Mouse (Mus musculus) thymus, adult 18-20 months (tissue): ENCODE results near the gene Fuz.

Experiments
- DNase-seq, 2 experiments: peaks; one replicate each; pipeline ENCODE4 v3.0.0; 2022; ENCODE audit warnings: mixed read lengths in 2 of 2

Gene Fuz

GRCm38 (mm10) chr7:44895593-44896434 lies at the start of gene Fuz:
Gene Fuz, plus strand, starts transcription at chr7:44896079.
- DNase-seq, result peak; percentile 70 to 79

- no peak for DNase-seq
Measured at GRCm38 (mm10) chr7:44846804-44847203, 49.1 kb upstream of the Fuz start.

- peak in 1 of 2 experiments; percentile 36 for DNase-seq
Measured at GRCm38 (mm10) chr7:44847772-44848171, 48.1 kb upstream of the Fuz start.

- peak; percentile 96 to 99 for DNase-seq
Measured at GRCm38 (mm10) chr7:44848561-44849415, 47.1 kb upstream of the Fuz start, which contains the start of the genes Akt1s1 and Tbc1d17. Gene Akt1s1, plus strand, starts transcription at chr7:44848991. Gene Tbc1d17, minus strand, starts transcription at chr7:44849079.

- DNase-seq, result peak; percentile 84 to 91
Measured at GRCm38 (mm10) chr7:44849416-44850111, 46.3 kb upstream of the Fuz start.

GRCm38 (mm10) chr7:44850146-44850545 lies 45.7 kb upstream of the Fuz start:
- peak in 1 of 2 experiments; percentile 65 for DNase-seq

GRCm38 (mm10) chr7:44850789-44851624 lies 44.9 kb upstream of the Fuz start:
- no peak for DNase-seq

- no peak for DNase-seq
Measured at GRCm38 (mm10) chr7:44851625-44852234, 44.1 kb upstream of the Fuz start.

GRCm38 (mm10) chr7:44852259-44853027 lies 43.4 kb upstream of the Fuz start:
- no peak for DNase-seq

- DNase-seq, result no peak
Measured at GRCm38 (mm10) chr7:44853065-44853464, 42.8 kb upstream of the Fuz start.

- DNase-seq, result peak in 1 of 2 experiments; percentile 41
Measured at GRCm38 (mm10) chr7:44853596-44854355, 42.1 kb upstream of the Fuz start.

- peak; percentile 70 to 77 for DNase-seq
Measured at GRCm38 (mm10) chr7:44854356-44855031, 41.4 kb upstream of the Fuz start.

- DNase-seq, result peak in 1 of 2 experiments; percentile 44
Measured at GRCm38 (mm10) chr7:44855036-44855435, 40.8 kb upstream of the Fuz start.

- peak in 1 of 2 experiments; percentile 56 for DNase-seq
Measured at GRCm38 (mm10) chr7:44856265-44856916, 39.5 kb upstream of the Fuz start.

- DNase-seq, result peak; percentile 69 to 81
Measured at GRCm38 (mm10) chr7:44857042-44857552, 38.8 kb upstream of the Fuz start, which contains the start of gene Pnkp. Gene Pnkp, plus strand, starts transcription at chr7:44857139.

GRCm38 (mm10) chr7:44857905-44858304 lies 38.0 kb upstream of the Fuz start:
- peak in 1 of 2 experiments; percentile 56 for DNase-seq

- no peak for DNase-seq
Measured at GRCm38 (mm10) chr7:44859896-44860295, 36.0 kb upstream of the Fuz start.
